Mouse (Mus musculus): ENCODE data around the gene Pde1c. TPM values are rescaled to one million over a fixed set of nuclear protein-coding genes. Genes with fewer than 3 reads are reported as not detected.

Pde1c gene
- polyA plus RNA-seq, 1 experiment from 2014 or later: 3.5 TPM

DNA sequence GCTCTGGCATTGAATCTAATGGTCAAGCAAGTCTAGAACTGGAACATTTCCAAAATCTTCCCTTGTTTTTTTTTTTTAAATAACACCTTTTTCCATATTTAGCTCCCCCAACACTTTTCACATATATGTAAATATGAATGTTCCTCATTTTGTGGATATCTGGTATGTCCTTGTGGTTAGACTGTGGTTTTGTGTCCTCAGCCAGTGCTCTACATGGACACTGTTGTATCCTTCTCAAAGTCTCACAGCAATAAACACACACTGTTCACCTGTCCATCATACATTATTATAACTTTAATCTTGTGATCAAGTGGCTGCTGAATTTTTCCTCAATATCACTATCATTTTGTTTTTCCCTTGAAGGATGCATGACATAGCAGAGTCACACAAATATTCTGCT lies 34.2 kb downstream of the Pde1c start:
- no peaks in the 10 kb centered on the region for H3K36me3 ChIP-seq
- H3K9me3 ChIP-seq: no peaks in the 10 kb centered on the region
- no peak for DNase-seq (ENCODE audit: low spot score)
- no peak overlapping the region for H3K27ac ChIP-seq
- H3K4me1 ChIP-seq (replicated peaks): no peaks in the 10 kb centered on the region
- H3K27me3 ChIP-seq (ENCODE audit: insufficient read depth, poor library complexity, severe bottlenecking): no peaks in the 10 kb centered on the region
- no peak overlapping the region for H3K4me3 ChIP-seq

DNA sequence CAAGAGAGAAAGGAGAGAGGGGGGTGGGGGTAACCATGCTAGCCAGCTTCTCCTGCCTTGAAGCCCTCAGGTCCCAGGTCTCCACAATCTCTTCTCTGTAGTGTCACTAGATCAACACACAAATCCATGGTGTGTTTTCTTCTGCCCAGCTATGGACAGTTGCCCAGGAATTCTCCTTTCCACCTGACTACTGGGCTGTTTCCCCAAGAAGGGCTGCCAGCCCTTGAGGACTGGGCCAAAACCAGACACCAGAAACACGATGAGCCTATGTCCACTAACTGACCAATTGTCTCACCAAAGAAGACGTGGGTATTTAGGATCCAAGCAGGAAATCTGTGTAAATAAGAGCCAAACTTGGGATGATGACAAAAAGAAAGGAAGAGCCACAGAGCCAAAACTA lies 36.6 kb downstream of the Pde1c start:
- Histone ChIP-seq H3K27me3 (ENCODE audit: insufficient read depth, poor library complexity, severe bottlenecking) (no peaks in the 10 kb centered on the region), H3K36me3 (no peaks in the 10 kb centered on the region), H3K4me1 (replicated peaks) (no peaks in the 10 kb centered on the region), H3K27ac (no peak overlapping the region), H3K4me3 (no peak overlapping the region), H3K9me3 (no peaks in the 10 kb centered on the region)
- no peak for DNase-seq (ENCODE audit: low spot score)
- 84% methylated on average over 2 of the region's 2 CpGs for WGBS

GRCm38 (mm10) chr6:56523938-56524866 lies 44.7 kb downstream of the Pde1c start:
- WGBS: 90% methylated on average over 6 of the region's 6 CpGs
- DNase-seq (ENCODE audit: low spot score): no peak

DNA sequence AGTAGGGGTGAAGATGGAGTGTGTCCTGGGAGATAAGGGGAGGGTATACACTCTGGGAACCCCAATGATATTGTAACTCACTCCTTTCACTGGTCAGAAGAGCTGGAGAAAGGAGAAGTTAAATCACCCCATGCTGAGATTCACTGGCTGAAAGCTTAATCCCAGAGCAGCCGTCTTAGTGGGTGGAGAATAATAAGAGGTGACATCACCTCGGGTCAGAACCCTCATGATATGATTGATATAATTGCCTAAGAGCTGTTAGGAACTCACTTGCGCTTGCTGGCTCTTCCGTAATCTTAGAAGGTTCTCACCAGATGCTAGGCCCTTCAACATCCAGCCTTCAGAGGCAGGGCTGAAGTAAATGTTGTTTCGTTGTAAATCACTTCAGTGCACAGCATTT lies 79.7 kb downstream of the Pde1c start:
- 76% methylated on average over 5 of the region's 5 CpGs for WGBS
- no peak overlapping the region for H3K27ac ChIP-seq
- no peaks in the 10 kb centered on the region for H3K27me3 ChIP-seq (ENCODE audit: insufficient read depth, poor library complexity, severe bottlenecking)
- no peaks in the 10 kb centered on the region for H3K9me3 ChIP-seq
- H3K4me1 ChIP-seq (replicated peaks): no peaks in the 10 kb centered on the region
- DNase-seq (ENCODE audit: low spot score): no peak
- no peak overlapping the region for H3K4me3 ChIP-seq
- no peaks in the 10 kb centered on the region for H3K36me3 ChIP-seq

More at GRCm38 (mm10) chr6:56523938-56524866, 44.7 kb downstream of the Pde1c start:
- Histone ChIP-seq H3K36me3 (no peaks in the 10 kb centered on the region), H3K27me3 (ENCODE audit: insufficient read depth, poor library complexity, severe bottlenecking) (no peaks in the 10 kb centered on the region), H3K9me3 (no peaks in the 10 kb centered on the region), H3K27ac (no peak overlapping the region), H3K4me3 (no peak overlapping the region), H3K4me1 (replicated peaks) (peaks cover 5% of the 10 kb centered on the region; the same call in 1 of the 2 replicates)

GRCm38 (mm10) chr6:56485078-56485477 lies 83.8 kb downstream of the Pde1c start:
- Histone ChIP-seq H3K27me3 (ENCODE audit: insufficient read depth, poor library complexity, severe bottlenecking) (no peaks in the 10 kb centered on the region), H3K27ac (no peak overlapping the region), H3K36me3 (no peaks in the 10 kb centered on the region), H3K9me3 (no peaks in the 10 kb centered on the region), H3K4me1 (replicated peaks) (no peaks in the 10 kb centered on the region), H3K4me3 (no peak overlapping the region)
- no peak for DNase-seq (ENCODE audit: low spot score)
- WGBS: 82% methylated on average over 3 of the region's 3 CpGs

- Histone ChIP-seq H3K36me3 (no peaks in the 10 kb centered on the region), H3K27ac (no peak overlapping the region), H3K4me1 (replicated peaks) (no peaks in the 10 kb centered on the region), H3K9me3 (no peaks in the 10 kb centered on the region), H3K4me3 (no peak overlapping the region), H3K27me3 (ENCODE audit: insufficient read depth, poor library complexity, severe bottlenecking) (no peaks in the 10 kb centered on the region)
- peak; percentile 69 for DNase-seq (ENCODE audit: low spot score)
- 4% methylated on average over 6 of the region's 6 CpGs for WGBS
Observed at GRCm38 (mm10) chr6:56480914-56481482, 87.9 kb downstream of the Pde1c start.

DNA sequence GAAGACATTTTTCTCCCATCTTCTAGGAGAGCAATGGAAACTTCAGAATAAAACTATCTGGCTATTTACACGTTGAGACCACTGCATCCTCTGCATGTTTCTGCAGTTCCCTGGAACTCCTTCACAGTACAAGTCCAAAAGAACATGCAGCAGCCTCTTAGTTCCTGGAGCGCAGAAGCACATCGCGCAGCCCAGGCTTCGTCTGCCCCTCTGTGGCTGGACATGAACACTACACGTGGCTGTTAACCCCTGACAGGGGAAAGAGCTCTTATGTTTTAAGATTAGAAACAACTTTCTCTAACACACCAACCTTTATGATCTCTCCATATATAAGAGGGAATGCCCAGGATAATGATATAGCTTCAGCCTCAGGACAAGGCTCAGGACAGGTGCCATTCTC lies 92.3 kb downstream of the Pde1c start:
- Histone ChIP-seq H3K4me3 (no peak overlapping the region), H3K36me3 (no peaks in the 10 kb centered on the region), H3K27me3 (ENCODE audit: insufficient read depth, poor library complexity, severe bottlenecking) (no peaks in the 10 kb centered on the region), H3K27ac (no peak overlapping the region), H3K4me1 (replicated peaks) (no peaks in the 10 kb centered on the region), H3K9me3 (no peaks in the 10 kb centered on the region)
- peak; percentile 28 for DNase-seq (ENCODE audit: low spot score)
- WGBS: 32% methylated on average over 6 of the region's 6 CpGs

DNA sequence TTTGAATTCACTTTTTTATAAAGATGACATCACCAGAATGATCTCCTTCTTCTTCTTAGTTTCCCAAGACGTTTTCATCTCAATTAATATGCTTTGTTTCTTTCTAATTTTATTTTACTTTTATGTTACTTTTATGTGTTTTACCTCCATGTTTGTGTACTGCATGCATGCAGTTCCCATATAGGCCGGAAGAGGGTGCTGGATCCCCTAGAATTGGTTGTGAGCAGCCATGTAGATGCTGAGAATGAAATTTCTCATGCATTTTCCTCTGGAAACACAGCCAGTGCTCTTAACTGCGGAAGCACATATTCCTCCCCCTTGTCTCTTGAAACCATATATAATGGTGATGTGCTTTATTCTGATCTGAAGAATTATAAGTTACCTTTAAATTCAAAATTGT lies 110.8 kb downstream of the Pde1c start:
- Histone ChIP-seq H3K27ac (no peak overlapping the region), H3K4me1 (replicated peaks) (no peaks in the 10 kb centered on the region), H3K27me3 (ENCODE audit: insufficient read depth, poor library complexity, severe bottlenecking) (no peaks in the 10 kb centered on the region), H3K36me3 (no peaks in the 10 kb centered on the region), H3K9me3 (no peaks in the 10 kb centered on the region), H3K4me3 (no peak overlapping the region)
- no peak for DNase-seq (ENCODE audit: low spot score)
- 53% methylated on average over 3 of the region's 3 CpGs for WGBS

- Histone ChIP-seq H3K27me3 (ENCODE audit: insufficient read depth, poor library complexity, severe bottlenecking) (no peaks in the 10 kb centered on the region), H3K27ac (no peak overlapping the region), H3K9me3 (no peaks in the 10 kb centered on the region), H3K36me3 (no peaks in the 10 kb centered on the region), H3K4me3 (no peak overlapping the region), H3K4me1 (replicated peaks) (no peaks in the 10 kb centered on the region)
- no peak for DNase-seq (ENCODE audit: low spot score)
- WGBS: 26% methylated on average over 2 of the region's 2 CpGs
Observed at GRCm38 (mm10) chr6:56447917-56448316, 121.0 kb downstream of the Pde1c start.

DNA sequence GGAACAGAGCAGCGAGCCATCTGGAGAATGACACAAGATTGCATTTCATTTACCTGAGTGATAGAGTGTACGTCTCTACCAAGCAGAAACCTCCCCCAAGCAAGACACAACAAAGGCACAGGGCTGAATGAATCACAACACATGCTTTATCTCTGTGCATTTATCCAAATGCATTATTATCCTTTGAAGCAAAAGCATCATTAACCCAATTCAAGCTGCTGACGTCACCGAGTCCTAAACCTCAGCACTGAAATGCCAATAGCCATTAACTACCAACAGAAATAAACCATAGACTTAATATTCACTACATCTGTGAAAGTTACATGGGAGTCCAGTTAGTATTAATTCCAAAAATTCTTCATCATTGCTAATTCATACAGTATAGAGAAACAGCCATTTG lies 127.4 kb downstream of the Pde1c start:
- no peak for DNase-seq (ENCODE audit: low spot score)
- no peak overlapping the region for H3K27ac ChIP-seq
- H3K27me3 ChIP-seq (ENCODE audit: insufficient read depth, poor library complexity, severe bottlenecking): no peaks in the 10 kb centered on the region
- no peak overlapping the region for H3K4me3 ChIP-seq
- 90% methylated on average over 4 of the region's 4 CpGs for WGBS
- no peaks in the 10 kb centered on the region for H3K9me3 ChIP-seq
- H3K36me3 ChIP-seq: no peaks in the 10 kb centered on the region
- no peaks in the 10 kb centered on the region for H3K4me1 ChIP-seq (replicated peaks)

GRCm38 (mm10) chr6:56425846-56426245 lies 143.1 kb downstream of the Pde1c start:
- WGBS: 88% methylated on average over 5 of the region's 5 CpGs
- no peaks in the 10 kb centered on the region for H3K36me3 ChIP-seq
- DNase-seq (ENCODE audit: low spot score): no peak
- no peak overlapping the region for H3K27ac ChIP-seq
- no peaks in the 10 kb centered on the region for H3K4me1 ChIP-seq (replicated peaks)
- H3K27me3 ChIP-seq (ENCODE audit: insufficient read depth, poor library complexity, severe bottlenecking): no peaks in the 10 kb centered on the region
- H3K4me3 ChIP-seq: no peak overlapping the region
- H3K9me3 ChIP-seq: no peaks in the 10 kb centered on the region

DNA sequence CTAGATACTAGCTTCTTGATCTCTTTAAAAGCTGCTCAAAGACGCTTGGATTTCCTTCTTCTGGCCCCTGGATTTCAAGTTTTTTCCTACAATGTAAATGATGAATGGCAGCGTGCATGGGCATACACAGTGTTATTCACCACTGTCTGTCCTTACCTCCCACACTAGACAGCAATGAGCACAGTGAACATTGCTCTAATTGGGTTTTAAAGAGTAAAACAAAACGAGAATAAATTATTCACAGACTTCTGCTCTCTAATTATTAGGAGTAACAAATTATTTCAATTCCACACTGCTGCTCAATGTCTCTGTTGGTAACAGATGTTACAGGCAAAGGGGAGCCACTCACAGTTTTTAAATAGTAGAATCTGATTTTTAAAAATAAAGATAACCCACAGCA lies 146.0 kb downstream of the Pde1c start:
- 77% methylated on average over 3 of the region's 3 CpGs for WGBS

DNA sequence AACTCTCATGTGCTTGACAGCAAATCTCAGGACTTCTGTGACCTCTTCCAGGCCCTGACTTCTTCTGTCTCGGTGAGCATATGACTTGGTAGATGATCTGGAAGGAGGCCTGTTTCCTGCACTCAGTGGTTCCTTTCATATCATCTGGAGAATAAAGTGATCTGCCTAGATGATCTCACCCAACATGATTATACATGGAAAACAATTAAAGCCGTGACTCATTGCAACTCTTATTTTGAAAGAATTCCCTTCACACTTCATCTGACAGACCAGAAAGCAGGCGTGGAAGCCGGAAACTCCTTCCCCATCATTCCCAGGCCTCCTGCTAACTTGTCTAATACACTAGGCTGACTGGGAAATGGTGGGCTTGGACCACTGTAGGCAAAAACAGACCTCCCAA lies 152.7 kb downstream of the Pde1c start:
- WGBS: 79% methylated on average over 4 of the region's 4 CpGs
- no peaks in the 10 kb centered on the region for H3K9me3 ChIP-seq
- H3K4me3 ChIP-seq: no peak overlapping the region
- H3K4me1 ChIP-seq (replicated peaks): no peaks in the 10 kb centered on the region
- no peaks in the 10 kb centered on the region for H3K36me3 ChIP-seq
- H3K27me3 ChIP-seq (ENCODE audit: insufficient read depth, poor library complexity, severe bottlenecking): no peaks in the 10 kb centered on the region
- no peak overlapping the region for H3K27ac ChIP-seq
- DNase-seq (ENCODE audit: low spot score): no peak

More for the DNA sequence above, 146.0 kb downstream of the Pde1c start:
- no peaks in the 10 kb centered on the region for H3K36me3 ChIP-seq
- no peak overlapping the region for H3K4me3 ChIP-seq
- no peak overlapping the region for H3K27ac ChIP-seq
- no peaks in the 10 kb centered on the region for H3K27me3 ChIP-seq (ENCODE audit: insufficient read depth, poor library complexity, severe bottlenecking)
- no peaks in the 10 kb centered on the region for H3K4me1 ChIP-seq (replicated peaks)
- no peaks in the 10 kb centered on the region for H3K9me3 ChIP-seq
- no peak for DNase-seq (ENCODE audit: low spot score)

Measured in hindbrain, embryonic 10.5 days (tissue).